Mouse (Mus musculus): ENCODE measurements around the gene Scaf11. TPM values are rescaled to one million over a fixed set of nuclear protein-coding genes. Genes with fewer than 3 reads are reported as not detected.

Gene Scaf11
- polyA plus RNA-seq, 1 experiment from 2014 or later: 88.8 TPM

DNA sequence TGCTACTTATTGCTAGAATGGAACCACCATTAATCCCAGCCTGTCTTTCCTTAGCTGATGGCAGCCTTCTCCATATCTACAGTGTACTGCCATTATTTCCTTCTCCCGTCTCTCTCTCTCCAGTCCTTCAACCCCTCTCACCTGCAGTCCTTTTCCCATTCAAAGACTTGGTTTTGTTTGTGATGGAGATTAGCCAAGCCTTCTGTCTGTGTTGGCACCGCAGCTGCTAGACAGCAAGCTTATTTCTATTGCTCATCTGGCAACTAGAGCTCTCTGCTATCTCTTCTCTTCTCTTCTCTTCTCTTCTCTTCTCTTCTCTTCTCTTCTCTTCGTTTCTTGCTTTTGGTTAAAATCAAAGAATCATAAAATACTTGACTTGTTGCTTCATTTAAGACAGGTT, 95.3 kb downstream of the Scaf11 start:
- Histone ChIP-seq H3K4me3 (ENCODE audit: low read length) (no peak overlapping the region), H3K4me2 (ENCODE audit: low read depth, low read length) (no peak overlapping the region), H3K9me3 (ENCODE audit: control insufficient read depth, low read length) (no peaks in the 10 kb centered on the region), H3K9ac (ENCODE audit: low read length) (no peak overlapping the region), H3K27me3 (ENCODE audit: control insufficient read depth, insufficient read depth, low read depth, low read length) (no peaks in the 10 kb centered on the region), H3K36me3 (ENCODE audit: control insufficient read depth, insufficient read depth, low read length) (peaks cover 29% of the 10 kb centered on the region), H3K27ac (ENCODE audit: low read length) (no peak overlapping the region), H3K4me1 (replicated peaks; ENCODE audit: control insufficient read depth, insufficient read depth, low read length) (0 out of 2 replicates have a peak, but pooled peaks cover 3% of the 10 kb centered on the region)
- 75% methylated on average over 3 of the region's 3 CpGs for WGBS
- ATAC-seq (ENCODE audit: low read depth): no peak

Small RNAs within 50 kb of the gene (microRNA-seq; reads per million reads assigned to microRNA genes)
- not detected for gene Gm25397

Other genes starting within 250 kb of the Scaf11 start
- 20.8 and 21.5 TPM in 2 replicates for gene Arid2, start 173.3 kb downstream of the Scaf11 start, polyA plus RNA-seq (2015; fragmentation: Nextera tagmentation; extraction: Ambion mirVana)
- gene Slc38a1, start 182.1 kb upstream of the Scaf11 start, polyA plus RNA-seq (2015; fragmentation: Nextera tagmentation; extraction: Ambion mirVana): 47.5 and 48.8 TPM in 2 replicates
- gene Slc38a2, start 238.9 kb upstream of the Scaf11 start, polyA plus RNA-seq (2015; fragmentation: Nextera tagmentation; extraction: Ambion mirVana): 143 and 155 TPM in 2 replicates

All from lung, embryonic 16.5 days (tissue).